Comparison of ENCODE assay signal across 32 mouse cellular contexts in the genomic region with DNA sequence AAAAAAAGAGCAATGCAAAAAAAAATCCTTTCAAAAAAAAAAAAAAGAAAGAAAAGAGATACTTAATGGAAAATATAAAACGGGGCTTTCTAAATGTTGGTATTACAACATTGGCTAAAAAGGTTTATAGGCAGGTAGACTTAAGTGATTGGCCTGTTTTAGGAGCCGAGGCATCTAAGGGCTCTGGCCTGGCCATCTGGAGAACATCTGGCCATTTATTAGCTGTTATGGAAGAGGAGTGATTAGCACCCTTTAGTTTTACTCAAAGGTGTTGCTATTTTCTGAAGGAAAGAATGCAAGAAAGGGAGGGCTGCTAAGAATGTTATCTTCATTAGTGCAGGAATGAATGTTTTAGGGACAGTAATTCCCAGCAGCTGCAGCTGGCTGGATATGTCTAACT. TPM values are rescaled to one million over a fixed set of nuclear protein-coding genes. Genes with fewer than 3 reads are reported as not detected.
A peak's percentile ranks its signal among the peaks of the same experiment; 100 is the strongest.
DNase-seq lines count a peak whose midpoint lies in the region; ATAC-seq and TF ChIP-seq lines count a peak whose summit lies in the region.
"Had no signal": no experiment of that assay in that cellular context is flagged by ENCODE, and none has a peak within 500 bp of the region (broad histone marks: within the 10 kb centered on the region; RNA-seq: fewer than 3 reads in every experiment).

No protein-coding gene starts in this region.

- no peaks in the 10 kb centered on the region for H3K4me1 ChIP-seq in limb, embryonic 11.5 days (ENCODE audit: control insufficient read depth, insufficient read depth, low read length)
- no peaks in the 10 kb centered on the region for H3K4me1 ChIP-seq in limb, embryonic 14.5 days (ENCODE audit: control insufficient read depth, insufficient read depth, low read length)
- H3K4me1 ChIP-seq in lung, postnatal 0 days (ENCODE audit: insufficient read depth, low read depth, low read length), result no peaks in the 10 kb centered on the region
- H3K4me1 ChIP-seq: forebrain, embryonic 10.5 days; forebrain, embryonic 13.5 days; heart, embryonic 10.5 days; heart, embryonic 13.5 days; hindbrain, embryonic 15.5 days had no signal

- no peak overlapping the region for H3K4me3 ChIP-seq in limb, embryonic 11.5 days (ENCODE audit: low read depth, low read length)
- H3K4me3 ChIP-seq in limb, embryonic 14.5 days (replicated peaks; ENCODE audit: low read length), result no peak overlapping the region
- no peak overlapping the region for H3K4me3 ChIP-seq in lung, postnatal 0 days (ENCODE audit: low read depth, low read length)
- H3K4me3 ChIP-seq: forebrain, embryonic 10.5 days; forebrain, embryonic 13.5 days; heart, embryonic 10.5 days; heart, embryonic 13.5 days; hindbrain, embryonic 15.5 days had no signal

- DNase-seq in embryo, embryonic 10 days (ENCODE audit: low spot score), result peak; percentile 3
- DNase-seq in embryo, embryonic 9.5 days (ENCODE audit: extremely low spot score), result no peak
- peak; percentile 27 for DNase-seq in limb, embryonic 11.5 days (ENCODE audit: low spot score)
- peak; percentile 2 for DNase-seq in limb, embryonic 14.5 days (ENCODE audit: low spot score)
- DNase-seq in lung, postnatal 0 days (ENCODE audit: low spot score), result no peak
- no peak for DNase-seq in lung, adult 18-20 months
- DNase-seq: adrenal gland, adult 8-10 months; adrenal gland, postnatal 25 days; cerebellum, adult 11-12 months; cerebellum, adult 8-10 months; cerebellum, postnatal 10 days; cerebellum, postnatal 36 days; gastrocnemius, postnatal 25 days; heart, adult 18-20 months; heart, postnatal 14 days; heart, postnatal 4 days had no signal

- no peak overlapping the region for H3K27ac ChIP-seq in limb, embryonic 11.5 days (replicated peaks; ENCODE audit: low read depth, low read length)
- no peak overlapping the region for H3K27ac ChIP-seq in limb, embryonic 14.5 days (replicated peaks; ENCODE audit: low read depth, low read length)
- H3K27ac ChIP-seq in lung, postnatal 0 days (ENCODE audit: low read length), result no peak overlapping the region
- H3K27ac ChIP-seq: forebrain, embryonic 10.5 days; forebrain, embryonic 13.5 days; heart, embryonic 10.5 days; heart, embryonic 13.5 days; hindbrain, embryonic 15.5 days had no signal

- 46% methylated on average over 2 of the region's 2 CpGs for WGBS in limb, embryonic 11.5 days
- WGBS in limb, embryonic 14.5 days, result 29% methylated on average over 2 of the region's 2 CpGs
- 65% methylated on average over 2 of the region's 2 CpGs for whole genome bisulfite sequencing in lung, postnatal 0 days

- no peak for TF ChIP-seq CTCF in lung, postnatal 0 days (IDR thresholded peaks at IDR 0.05)

- H3K9me3 ChIP-seq in limb, embryonic 11.5 days (ENCODE audit: control insufficient read depth, low read length), result no peaks in the 10 kb centered on the region
- no peaks in the 10 kb centered on the region for H3K9me3 ChIP-seq in limb, embryonic 14.5 days (ENCODE audit: control insufficient read depth, low read length)
- no peaks in the 10 kb centered on the region for H3K9me3 ChIP-seq in lung, postnatal 0 days (ENCODE audit: low read length)
- H3K9me3 ChIP-seq: forebrain, embryonic 10.5 days; forebrain, embryonic 13.5 days; heart, embryonic 10.5 days; heart, embryonic 13.5 days; hindbrain, embryonic 15.5 days had no signal

- ATAC-seq in limb, embryonic 11.5 days (ENCODE audit: insufficient number of reproducible peaks, low FRiP score, low TSS enrichment, low read depth), result peak; percentile 84
- ATAC-seq in limb, embryonic 14.5 days (ENCODE audit: low FRiP score, low read depth), result no peak
- ATAC-seq in lung, postnatal 0 days, result no peak
- ATAC-seq: activated CD4-positive, CD25-positive, alpha-beta regulatory T cell, adult 4 months; forebrain, embryonic 13.5 days; forebrain, embryonic 16.5 days had no signal

- no peaks in the 10 kb centered on the region for H3K36me3 ChIP-seq in limb, embryonic 11.5 days (ENCODE audit: control insufficient read depth, insufficient read depth, low read length)
- H3K36me3 ChIP-seq in limb, embryonic 14.5 days (ENCODE audit: control insufficient read depth, insufficient read depth, low read length), result no peaks in the 10 kb centered on the region
- no peaks in the 10 kb centered on the region for H3K36me3 ChIP-seq in lung, postnatal 0 days (ENCODE audit: insufficient read depth, low read length)
- H3K36me3 ChIP-seq: forebrain, embryonic 10.5 days; heart, embryonic 10.5 days; heart, embryonic 13.5 days; hindbrain, embryonic 15.5 days had no signal

- no peak for TF ChIP-seq POLR2A in limb, embryonic 14.5 days (IDR thresholded peaks at IDR 0.05; ENCODE audit: borderline replicate concordance, extremely low read depth, insufficient read depth, insufficient read length)

- H3K4me2 ChIP-seq in limb, embryonic 11.5 days (ENCODE audit: low read depth, severe bottlenecking), result no peak overlapping the region
- no peak overlapping the region for H3K4me2 ChIP-seq in limb, embryonic 14.5 days (replicated peaks; ENCODE audit: low read depth, low read length, severe bottlenecking)
- no peak overlapping the region for H3K4me2 ChIP-seq in lung, postnatal 0 days (replicated peaks; ENCODE audit: low read depth, low read length)
- H3K4me2 ChIP-seq: forebrain, embryonic 13.5 days; heart, embryonic 13.5 days; hindbrain, embryonic 15.5 days had no signal

- no peak overlapping the region for H3K9ac ChIP-seq in limb, embryonic 11.5 days (ENCODE audit: low read length)
- H3K9ac ChIP-seq in limb, embryonic 14.5 days (ENCODE audit: low read depth, low read length, severe bottlenecking), result no peak overlapping the region
- no peak overlapping the region for H3K9ac ChIP-seq in lung, postnatal 0 days (replicated peaks; ENCODE audit: low read depth)
- H3K9ac ChIP-seq: forebrain, embryonic 13.5 days; heart, embryonic 13.5 days; hindbrain, embryonic 15.5 days had no signal

- H3K27me3 ChIP-seq in limb, embryonic 11.5 days (ENCODE audit: control insufficient read depth, insufficient read depth, low read length), result no peaks in the 10 kb centered on the region
- no peaks in the 10 kb centered on the region for H3K27me3 ChIP-seq in limb, embryonic 14.5 days (ENCODE audit: control insufficient read depth, insufficient read depth, low read length)
- H3K27me3 ChIP-seq in lung, postnatal 0 days (replicated peaks; ENCODE audit: insufficient read depth, low read length), result no peaks in the 10 kb centered on the region
- H3K27me3 ChIP-seq: forebrain, embryonic 13.5 days; heart, embryonic 13.5 days; hindbrain, embryonic 15.5 days had no signal

- TF ChIP-seq EP300 in lung, postnatal 0 days (IDR thresholded peaks at IDR 0.05), result no peak

RNA-seq across cellular contexts. Expression of a gene that starts 24.9 kb away (rescaled TPM):
- not detected in 2 replicates for polyA plus RNA-seq in limb, embryonic 11.5 days (2014; fragmentation: Nextera tagmentation; extraction: Ambion mirVana)
- polyA plus RNA-seq in limb, embryonic 14.5 days (2012; rRNA removed), result not detected in 2 replicates
- polyA plus RNA-seq in limb, embryonic 14.5 days (2014; fragmentation: Nextera tagmentation; extraction: Ambion mirVana), result not detected in 2 replicates
- polyA plus RNA-seq in lung, postnatal 0 days (2015; fragmentation: Nextera tagmentation; extraction: Ambion mirVana), result not detected in 2 replicates
- polyA plus RNA-seq: activated CD4-positive, CD25-positive, alpha-beta regulatory T cell, adult 4 months; brain, embryonic 14.5 days; cortical plate, adult 2 months; embryonic facial prominence, embryonic 11.5 days; embryonic facial prominence, embryonic 14.5 days; forebrain, embryonic 10.5 days; forebrain, embryonic 13.5 days; forebrain, embryonic 16.5 days; frontal cortex, adult 2 months; gonadal fat pad, adult 2 months; heart, embryonic 10.5 days; heart, embryonic 13.5 days; heart, embryonic 16.5 days; hindbrain, embryonic 11.5 days; hindbrain, embryonic 15.5 days; intestine, embryonic 14.5 days had no signal

Comparison
In these comparisons a context has a peak if more than half of its experiments do, and no peak if none do; other contexts are left out.
1. DNase-seq: peak in embryo, embryonic 10 days (single experiment), limb, embryonic 11.5 days (single experiment) and limb, embryonic 14.5 days (single experiment); none in embryo, embryonic 9.5 days (single experiment), lung, postnatal 0 days (single experiment) and lung, adult 18-20 months (0 of 2).